Mouse (Mus musculus) testis, adult 2 months (tissue): ENCODE results near the gene Tnfaip2. TPM values are rescaled to one million over a fixed set of nuclear protein-coding genes. Genes with fewer than 3 reads are reported as not detected.

Experiments
- H3K27ac ChIP-seq: fragments of 200-500 bp; 2 replicates; pipeline ENCODE4 v1.5.1; 2012; ENCODE audit warnings: low read depth, low read length; ENCODE audit not compliant: control insufficient read depth, insufficient read depth
- H3K27me3 ChIP-seq: fragments of 200-500 bp; 2 replicates; pipeline ENCODE4 v1.6.1; 2012; ENCODE audit warnings: mild to moderate bottlenecking, low read length, moderate library complexity; ENCODE audit not compliant: control insufficient read depth, insufficient read depth
- H3K36me3 ChIP-seq: fragments of 200-500 bp; 2 replicates; pipeline ENCODE4 v1.6.1; 2012; ENCODE audit warnings: mild to moderate bottlenecking, low read length; ENCODE audit not compliant: control insufficient read depth, insufficient read depth
- H3K4me1 ChIP-seq: fragments of 200-500 bp; 2 replicates; pipeline ENCODE4 v1.6.1; 2012; ENCODE audit warnings: low read length; ENCODE audit not compliant: control insufficient read depth, insufficient read depth
- H3K4me3 ChIP-seq: fragments of 200-500 bp; 2 replicates; pipeline ENCODE4 v1.5.1; 2012; ENCODE audit warnings: low read depth, mild to moderate bottlenecking, low read length, moderate library complexity, mixed read lengths; ENCODE audit not compliant: control insufficient read depth
- CTCF ChIP-seq: fragments of 200-500 bp; IDR thresholded peaks from 2 replicates; pipeline ENCODE4 v1.5.1; 2012; ENCODE audit warnings: low read depth, mild to moderate bottlenecking, inconsistent platforms, low read length, moderate library complexity; ENCODE audit not compliant: control insufficient read depth, insufficient read depth, insufficient replicate concordance
- POLR2A ChIP-seq: fragments of 200-500 bp; IDR thresholded peaks from 2 replicates; pipeline ENCODE4 v1.6.1; 2012; ENCODE audit warnings: low read depth, mild to moderate bottlenecking, inconsistent platforms, low read length, moderate library complexity; ENCODE audit not compliant: control insufficient read depth
- polyA plus RNA-seq: library from polyadenylated mRNA; depleted of rRNA; stranded (reverse); fragments of >200 nt; gene quantifications from 2 replicates; pipeline ENCODE4 v1.2.3, GENCODE M21; 2012

Gene Tnfaip2
- polyA plus RNA-seq, 1 experiment = 77.2 TPM

DNA sequence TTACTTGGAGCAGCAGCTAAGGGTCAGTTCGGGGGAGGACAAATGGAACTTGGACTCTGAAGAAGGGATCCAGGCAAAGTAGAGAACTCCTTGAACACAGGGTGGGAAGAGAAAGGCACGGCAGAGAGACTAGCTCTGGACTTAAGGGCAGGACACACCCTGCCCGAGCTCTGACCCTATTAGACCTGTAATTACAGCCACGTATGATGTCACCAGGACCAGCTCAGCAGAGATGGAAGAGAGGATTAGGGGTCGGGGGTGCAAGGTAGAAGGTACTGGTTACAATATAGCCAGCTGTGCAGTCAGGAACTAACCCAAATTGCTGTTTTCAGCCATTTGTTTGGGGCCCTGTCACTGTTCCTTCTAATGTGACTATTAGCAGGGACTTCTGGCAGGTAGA lies 19.4 kb upstream of the Tnfaip2 start:
- H3K27me3 ChIP-seq = no peaks in the 10 kb centered on the region
- no peak for TF ChIP-seq CTCF
- TF ChIP-seq POLR2A = no peak
- H3K4me1 ChIP-seq = peaks cover 20% of the 10 kb centered on the region
- H3K27ac ChIP-seq = no peak overlapping the region
- H3K36me3 ChIP-seq = no peaks in the 10 kb centered on the region
- peak overlapping the region; percentile 29; the same call in 1 of the 2 replicates for H3K4me3 ChIP-seq

DNA sequence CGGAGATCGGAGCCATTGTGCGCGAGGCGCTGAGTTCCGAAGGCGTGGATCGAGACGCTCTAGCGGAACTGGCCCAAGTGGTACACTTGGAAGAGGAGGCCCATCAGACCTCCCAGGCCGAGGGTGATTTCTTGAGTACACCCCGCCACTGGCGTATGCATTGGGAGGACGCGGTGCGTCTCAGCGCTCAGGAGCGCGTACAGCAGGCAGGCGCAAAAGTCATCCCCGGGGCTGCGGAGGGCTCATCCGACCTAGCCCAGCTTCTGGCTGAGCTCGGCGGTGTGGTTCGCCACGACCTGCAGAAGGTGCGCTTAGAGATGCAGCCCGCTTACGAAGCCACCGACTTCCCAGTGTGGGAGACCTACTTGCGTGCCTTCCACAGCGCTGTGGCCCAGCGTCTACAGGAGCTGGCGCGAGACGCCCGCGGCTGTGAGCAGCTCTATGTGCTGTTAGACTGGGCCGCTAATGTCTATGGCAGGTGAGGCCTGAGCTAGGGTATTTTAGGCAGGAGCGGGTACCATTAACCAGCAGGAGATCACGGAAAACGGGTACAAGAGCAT lies 18.6 kb upstream of the Tnfaip2 start:
- Histone ChIP-seq H3K4me1 (peaks cover 20% of the 10 kb centered on the region), H3K27ac (no peak overlapping the region), H3K36me3 (no peaks in the 10 kb centered on the region), H3K4me3 (peak overlapping the region; percentile 23), H3K27me3 (no peaks in the 10 kb centered on the region)
- TF ChIP-seq CTCF = no peak
- TF ChIP-seq POLR2A = no peak

DNA sequence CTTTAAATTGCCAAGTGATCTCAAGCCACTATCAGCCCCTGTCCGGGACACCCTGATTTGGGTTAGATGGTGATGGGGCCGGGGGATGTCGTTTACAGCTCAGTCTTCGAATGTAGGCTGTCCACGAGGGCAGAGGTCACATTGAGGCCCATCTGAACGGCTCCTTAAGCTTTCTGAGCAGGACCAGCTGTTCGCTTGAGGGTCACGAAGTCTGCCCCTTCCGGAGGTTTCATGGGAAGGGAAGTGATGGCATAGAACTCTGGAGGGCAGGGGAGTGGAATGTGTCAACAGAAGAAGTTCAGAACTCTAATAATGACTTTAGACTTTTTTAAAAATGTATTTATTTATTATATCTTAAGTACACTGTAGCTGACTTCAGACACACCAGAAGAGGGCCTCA lies 17.7 kb upstream of the Tnfaip2 start:
- peak overlapping the region; percentile 23 for H3K4me3 ChIP-seq
- TF ChIP-seq POLR2A = no peak
- no peak for TF ChIP-seq CTCF
- H3K4me1 ChIP-seq = peaks cover 25% of the 10 kb centered on the region
- H3K36me3 ChIP-seq = no peaks in the 10 kb centered on the region
- no peaks in the 10 kb centered on the region for H3K27me3 ChIP-seq
- H3K27ac ChIP-seq = no peak overlapping the region

DNA sequence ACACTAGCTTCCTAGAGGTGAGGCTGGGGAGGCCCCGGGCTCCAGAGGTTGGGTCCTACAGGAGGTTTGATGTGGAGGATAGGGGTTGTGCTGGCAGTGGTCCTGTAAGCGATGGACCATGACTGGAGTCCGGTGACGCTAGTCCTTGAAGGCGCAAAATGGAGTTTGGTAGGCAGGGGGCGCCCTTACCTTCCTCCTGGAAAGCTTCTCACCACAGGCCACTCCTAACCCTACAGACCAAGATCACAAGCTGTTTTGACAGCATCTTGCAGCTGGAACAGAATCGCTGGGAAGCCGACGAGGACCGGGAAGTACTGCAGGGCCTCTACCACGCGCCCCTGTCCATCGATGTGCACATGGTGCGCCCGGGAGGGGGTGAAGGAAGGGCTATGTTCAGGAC lies 17.0 kb upstream of the Tnfaip2 start:
- H3K27me3 ChIP-seq = no peaks in the 10 kb centered on the region

DNA sequence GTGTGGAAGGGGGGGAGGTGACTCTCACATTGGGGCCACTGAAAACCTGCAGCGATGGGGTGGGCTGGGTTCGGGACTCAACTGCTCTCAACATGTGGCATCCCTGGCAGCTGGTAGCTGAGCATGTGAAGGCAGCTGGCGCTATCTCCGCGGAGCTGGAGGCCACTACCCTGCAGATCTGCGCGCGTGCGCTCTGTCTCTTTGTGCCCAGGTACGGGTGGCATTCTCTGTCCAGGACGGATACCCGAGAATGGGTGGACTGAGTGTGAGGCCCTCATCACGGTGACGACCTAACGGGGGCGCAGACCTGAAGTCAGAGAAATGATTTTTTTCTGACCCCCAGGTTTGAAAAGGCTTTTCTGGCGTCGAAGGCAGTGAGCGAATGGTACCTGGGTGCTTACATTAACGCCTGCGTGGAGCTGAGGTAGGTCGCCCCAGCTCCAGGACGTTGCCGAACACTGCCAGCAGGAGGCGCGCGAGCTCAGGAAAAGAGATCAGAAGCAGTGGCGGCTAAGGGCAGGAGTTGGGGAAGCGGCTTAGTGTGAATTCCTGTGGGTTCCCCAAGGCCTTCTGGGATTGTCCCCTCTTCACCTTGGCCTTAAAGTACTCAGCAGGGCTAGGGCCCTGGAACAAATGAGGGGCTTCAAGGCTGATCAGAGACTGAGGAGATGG lies 16.3 kb upstream of the Tnfaip2 start:
- H3K4me1 ChIP-seq = peaks cover 35% of the 10 kb centered on the region
- no peak overlapping the region for H3K27ac ChIP-seq
- no peaks in the 10 kb centered on the region for H3K27me3 ChIP-seq
- TF ChIP-seq POLR2A (no peak), CTCF (peak; percentile 96)
- H3K4me3 ChIP-seq = peak overlapping the region; percentile 3
- H3K36me3 ChIP-seq = no peaks in the 10 kb centered on the region

More for the DNA sequence above, 17.0 kb upstream of the Tnfaip2 start:
- TF ChIP-seq POLR2A = no peak
- TF ChIP-seq CTCF = peak; percentile 78; the same call in 1 of the 2 replicates
- Histone ChIP-seq H3K4me3 (no peak overlapping the region), H3K4me1 (peaks cover 31% of the 10 kb centered on the region), H3K36me3 (no peaks in the 10 kb centered on the region), H3K27ac (no peak overlapping the region)

DNA sequence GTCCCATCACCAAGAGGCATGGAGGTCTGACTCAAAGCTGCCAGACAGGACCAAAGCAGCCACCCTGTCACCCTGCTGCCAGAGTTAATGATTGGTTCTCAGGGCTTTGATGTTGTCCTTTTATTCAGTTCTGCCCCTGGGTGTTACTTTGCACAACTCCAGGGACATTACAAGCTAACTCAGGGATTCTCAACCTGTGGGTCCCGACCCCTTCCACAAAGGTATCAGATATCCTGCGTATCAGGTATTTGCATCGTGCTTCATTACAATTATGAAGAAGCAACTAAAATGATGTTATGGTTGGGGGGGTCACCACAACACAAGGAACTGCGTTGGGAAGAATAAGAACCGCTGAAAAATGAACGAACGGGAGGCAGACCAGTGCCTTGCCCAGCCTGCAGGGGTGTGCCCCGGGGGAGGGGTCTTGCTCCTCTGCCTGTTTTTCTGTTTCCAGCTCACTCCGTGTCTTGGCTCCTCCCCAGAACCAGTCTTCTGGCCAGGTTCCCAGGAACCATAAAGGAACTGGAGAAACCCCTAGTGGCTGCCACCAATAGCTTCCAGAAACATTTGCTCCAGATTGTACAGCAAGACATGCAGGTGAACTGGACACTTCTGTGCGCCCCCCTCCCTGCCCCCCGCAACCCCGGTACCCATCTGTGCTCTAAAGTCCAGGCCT lies 14.7 kb upstream of the Tnfaip2 start:
- no peaks in the 10 kb centered on the region for H3K27me3 ChIP-seq
- H3K36me3 ChIP-seq = no peaks in the 10 kb centered on the region
- TF ChIP-seq POLR2A = no peak
- no peak for TF ChIP-seq CTCF
- peaks cover 35% of the 10 kb centered on the region for H3K4me1 ChIP-seq
- no peak overlapping the region for H3K27ac ChIP-seq
- H3K4me3 ChIP-seq = no peak overlapping the region

DNA sequence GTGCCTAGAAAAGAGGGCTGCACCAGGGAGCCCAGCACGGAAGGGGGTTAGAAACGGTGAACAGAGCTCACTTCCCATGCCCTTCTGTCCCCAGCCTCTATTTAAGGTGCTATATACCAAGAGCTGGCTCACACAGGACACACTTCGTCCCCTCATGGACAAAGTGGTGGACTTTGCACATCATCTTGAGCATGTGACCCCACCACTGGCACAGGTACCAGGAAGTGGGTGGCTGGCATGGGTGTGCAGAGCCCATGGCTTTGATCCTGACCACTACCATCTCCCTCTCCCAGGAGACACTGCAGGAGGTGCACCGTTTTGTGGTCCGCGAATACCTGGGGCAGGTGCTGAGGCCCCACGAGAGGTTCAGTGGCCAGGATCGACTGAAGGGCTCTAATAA lies 13.9 kb upstream of the Tnfaip2 start:
- TF ChIP-seq POLR2A (no peak), CTCF (no peak)
- peaks cover 33% of the 10 kb centered on the region for H3K4me1 ChIP-seq
- H3K27ac ChIP-seq = no peak overlapping the region
- H3K36me3 ChIP-seq = no peaks in the 10 kb centered on the region
- no peaks in the 10 kb centered on the region for H3K27me3 ChIP-seq
- H3K4me3 ChIP-seq = no peak overlapping the region
